Mouse (Mus musculus) embryonic facial prominence, embryonic 13.5 days (tissue): ENCODE measurements around the gene Fbxl15. TPM values are rescaled to one million over a fixed set of nuclear protein-coding genes. Genes with fewer than 3 reads are reported as not detected.

Source experiments
- ATAC-seq: fragments of 200-750 bp; cut with Nextera tagmentation; 2 replicates; pipeline ENCODE4 v1.8.0; 2017; ENCODE audit warnings: low read depth; ENCODE audit not compliant: insufficient number of reproducible peaks, insufficient read depth, low FRiP score, low TSS enrichment
- H3K27ac ChIP-seq: fragments of 300-500 bp; sonication (generic); 2 replicates; pipeline ENCODE4 v1.5.1; 2015; ENCODE audit warnings: moderate library complexity, mild to moderate bottlenecking, inconsistent platforms
- H3K27me3 ChIP-seq: fragments of 300-500 bp; sonication (generic); 2 replicates; pipeline ENCODE4 v1.6.1; 2015; ENCODE audit warnings: mild to moderate bottlenecking, inconsistent platforms
- H3K36me3 ChIP-seq: fragments of 300-500 bp; sonication (generic); 2 replicates; pipeline ENCODE4 v1.6.1; 2015; ENCODE audit warnings: mild to moderate bottlenecking, inconsistent platforms
- H3K4me1 ChIP-seq: fragments of 300-500 bp; sonication (generic); 2 replicates; pipeline ENCODE4 v1.6.1; 2015; ENCODE audit warnings: inconsistent platforms
- H3K4me2 ChIP-seq: fragments of 300-500 bp; sonication (generic); 2 replicates; pipeline ENCODE4 v1.6.1; 2015; ENCODE audit warnings: moderate library complexity, mild to moderate bottlenecking, inconsistent platforms
- H3K4me3 ChIP-seq: fragments of 300-500 bp; sonication (generic); 2 replicates; pipeline ENCODE4 v1.5.1; 2015; ENCODE audit warnings: mild to moderate bottlenecking, inconsistent platforms
- H3K9ac ChIP-seq: fragments of 300-500 bp; sonication (generic); 2 replicates; pipeline ENCODE4 v1.6.1; 2015; ENCODE audit warnings: mild to moderate bottlenecking, inconsistent platforms
- H3K9me3 ChIP-seq: fragments of 300-500 bp; sonication (generic); 2 replicates; pipeline ENCODE4 v1.6.1; 2016; ENCODE audit warnings: inconsistent platforms
- WGBS: fragments of 180-500 bp; shearing (Covaris S2); methylation state at CpG from one replicate; pipeline ENCODE4 v1.1.7; 2015; ENCODE audit warnings: mixed read lengths; 5-methylcytosine and 5-hydroxymethylcytosine counted together
- polyA plus RNA-seq: library from polyadenylated mRNA; unstranded; fragments of >200 nt; fragmentation: Nextera tagmentation; extraction: Ambion mirVana; gene quantifications from 2 replicates; pipeline ENCODE4 v1.2.1, GENCODE M21; 2015

Fbxl15 gene
- 15.1 and 16.5 TPM in 2 replicates for polyA plus RNA-seq

DNA sequence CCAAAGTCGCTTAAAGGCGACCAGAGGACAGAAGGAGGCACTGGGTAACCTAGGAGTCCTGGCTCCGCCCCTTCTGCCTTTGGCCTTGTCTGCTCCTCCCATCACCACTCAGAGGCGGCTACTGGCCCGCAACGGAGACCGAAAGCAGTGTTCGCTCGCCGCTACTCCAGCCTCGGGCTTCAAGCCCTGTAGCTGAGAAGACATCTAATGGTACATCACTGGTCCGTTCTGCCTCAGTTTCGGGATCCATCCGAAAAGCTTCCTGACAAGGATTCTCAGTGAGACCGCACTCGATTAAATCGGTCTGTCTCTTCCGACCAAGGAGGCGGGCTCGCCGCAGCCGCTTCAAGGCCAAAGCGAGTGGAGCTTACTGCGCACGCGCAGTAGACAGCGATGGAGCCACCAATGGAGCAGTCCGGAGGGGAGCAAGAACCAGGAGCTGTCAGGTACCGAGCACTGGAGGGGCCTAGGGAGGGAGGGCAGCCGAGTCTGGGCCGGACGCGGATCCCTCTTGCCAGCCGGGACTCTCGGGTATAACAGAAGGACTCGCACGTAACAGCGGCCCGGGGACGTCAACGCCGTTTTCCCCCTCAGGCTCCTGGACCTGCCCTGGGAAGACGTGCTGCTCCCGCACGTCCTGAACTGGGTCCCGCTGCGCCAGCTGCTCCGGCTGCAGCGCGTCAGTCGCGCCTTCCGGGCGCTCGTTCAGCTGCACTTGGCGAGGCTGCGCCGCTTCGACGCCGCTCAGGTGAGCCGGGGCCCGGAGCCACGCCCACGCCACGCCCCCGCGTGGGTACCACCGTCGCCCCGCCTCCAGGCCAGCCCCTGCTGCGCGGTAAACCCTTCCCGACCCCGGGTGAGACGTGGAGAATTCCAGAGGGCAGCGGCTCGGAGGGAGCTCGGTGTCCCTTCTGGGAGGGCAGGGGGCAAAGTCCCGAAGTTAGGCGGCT lies at the start of gene Fbxl15:
Gene Fbxl15, plus strand, starts transcription at position 104 of the 950 bp plus-strand sequence.
- H3K4me1 ChIP-seq: peaks cover 30% of the 10 kb centered on the region
- peak within 1 kb of the TSS; percentile 78 for H3K9ac ChIP-seq
- H3K4me2 ChIP-seq: peak within 1 kb of the TSS; percentile 100
- peak within 1 kb of the TSS; percentile 73 for H3K4me3 ChIP-seq
- ATAC-seq: peak; percentile 83
- H3K27ac ChIP-seq: peak within 1 kb of the TSS; percentile 86
- H3K9me3 ChIP-seq: no peaks in the 10 kb centered on the region
- H3K27me3 ChIP-seq: peaks cover 52% of the 10 kb centered on the region
- H3K36me3 ChIP-seq: peaks cover 19% of the 10 kb centered on the region
- under 1% methylated on average over 81 of the region's 81 CpGs for WGBS

DNA sequence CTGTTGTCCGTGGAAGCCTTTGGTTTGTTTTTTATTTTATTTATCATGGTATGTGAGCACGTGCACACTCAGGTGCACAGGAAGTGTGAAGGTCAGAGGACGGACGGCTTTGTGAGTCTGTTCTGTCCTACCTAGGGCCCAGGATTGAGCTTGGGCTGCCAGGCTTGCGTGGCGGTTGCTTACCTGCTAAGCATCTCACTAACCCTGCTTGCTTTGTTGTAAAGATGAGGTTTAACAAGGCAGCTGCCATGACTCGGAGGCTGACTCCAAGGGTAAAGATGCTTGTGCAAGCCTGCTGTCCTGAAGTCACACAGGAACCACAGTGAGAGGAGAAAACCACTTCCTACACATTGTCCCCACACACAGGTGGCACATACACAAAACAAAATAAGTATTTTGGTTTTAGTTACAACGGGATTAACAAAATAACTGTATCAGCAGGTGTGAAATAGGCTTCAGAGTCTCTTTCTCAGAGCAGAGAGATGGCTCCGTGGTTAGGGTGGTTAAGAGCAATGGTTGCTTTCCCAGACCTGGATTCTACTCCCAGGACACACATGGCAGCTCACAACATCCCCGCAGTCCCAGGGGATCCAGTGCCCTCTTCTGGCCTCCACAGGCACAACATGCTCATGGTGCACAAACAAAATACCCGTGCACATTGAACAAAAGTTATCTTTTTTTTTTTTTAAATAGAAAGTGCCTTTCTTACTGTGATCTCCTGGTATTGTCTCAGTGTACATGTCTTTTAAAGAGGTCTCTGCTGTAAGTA lies 45.7 kb upstream of the Fbxl15 start:
- H3K9me3 ChIP-seq: no peaks in the 10 kb centered on the region
- peaks cover 89% of the 10 kb centered on the region for H3K36me3 ChIP-seq
- H3K27ac ChIP-seq: no peak overlapping the region
- H3K4me2 ChIP-seq: no peak overlapping the region
- no peak for ATAC-seq
- H3K27me3 ChIP-seq: no peaks in the 10 kb centered on the region
- H3K4me1 ChIP-seq: no peaks in the 10 kb centered on the region
- 92% methylated on average over 11 of the region's 11 CpGs for WGBS
- no peak overlapping the region for H3K9ac ChIP-seq
- H3K4me3 ChIP-seq: no peak overlapping the region

DNA sequence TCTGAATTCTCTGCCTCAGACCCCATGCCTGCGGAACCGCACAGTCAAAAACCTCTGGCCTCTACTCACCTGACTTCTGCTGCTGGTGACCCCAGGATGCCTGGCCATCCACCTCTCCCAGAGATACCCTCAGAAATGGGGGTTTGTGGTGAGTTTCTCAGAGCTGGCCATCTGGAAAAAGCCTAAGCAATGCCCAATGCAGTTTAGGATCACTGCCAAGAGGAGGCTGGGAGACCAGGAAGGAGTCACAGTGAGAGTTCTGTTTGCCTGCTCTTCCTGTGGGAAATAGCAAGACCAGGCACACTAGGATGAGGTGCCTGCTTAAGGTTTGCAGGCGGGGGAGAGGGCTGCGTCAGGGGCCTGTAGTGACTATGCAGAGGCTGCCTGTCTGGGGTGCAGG lies 43.3 kb upstream of the Fbxl15 start:
- Histone ChIP-seq H3K4me2 (no peak overlapping the region), H3K4me1 (no peaks in the 10 kb centered on the region), H3K9me3 (no peaks in the 10 kb centered on the region), H3K4me3 (no peak overlapping the region), H3K36me3 (peaks cover 82% of the 10 kb centered on the region), H3K9ac (no peak overlapping the region), H3K27ac (no peak overlapping the region), H3K27me3 (no peaks in the 10 kb centered on the region)
- ATAC-seq: no peak
- WGBS: 95% methylated on average over 4 of the region's 4 CpGs

DNA sequence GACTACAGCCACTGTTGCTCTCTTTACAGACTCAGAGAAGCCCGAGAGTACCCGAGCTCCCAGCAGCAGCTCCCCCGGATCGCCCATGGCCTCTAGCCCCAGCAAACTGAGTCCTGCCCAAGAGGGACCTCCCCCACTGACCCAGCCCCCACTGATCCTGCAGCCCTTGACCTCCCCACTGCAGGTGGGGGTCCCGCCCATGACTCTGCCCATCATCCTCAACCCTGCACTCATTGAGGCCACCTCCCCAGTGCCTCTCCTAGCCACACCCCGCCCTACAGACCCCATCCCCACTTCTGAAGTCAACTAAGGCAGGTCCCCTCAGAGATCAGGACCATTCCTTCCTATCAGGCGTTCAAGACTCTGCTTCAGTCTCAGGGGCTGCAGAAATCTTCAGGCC lies 42.4 kb upstream of the Fbxl15 start:
- H3K9ac ChIP-seq: no peak overlapping the region
- no peak overlapping the region for H3K27ac ChIP-seq
- no peak overlapping the region for H3K4me3 ChIP-seq
- peaks cover 73% of the 10 kb centered on the region for H3K36me3 ChIP-seq
- no peaks in the 10 kb centered on the region for H3K9me3 ChIP-seq
- H3K27me3 ChIP-seq: no peaks in the 10 kb centered on the region
- no peaks in the 10 kb centered on the region for H3K4me1 ChIP-seq
- WGBS: 85% methylated on average over 7 of the region's 7 CpGs
- no peak overlapping the region for H3K4me2 ChIP-seq
- ATAC-seq: no peak

DNA sequence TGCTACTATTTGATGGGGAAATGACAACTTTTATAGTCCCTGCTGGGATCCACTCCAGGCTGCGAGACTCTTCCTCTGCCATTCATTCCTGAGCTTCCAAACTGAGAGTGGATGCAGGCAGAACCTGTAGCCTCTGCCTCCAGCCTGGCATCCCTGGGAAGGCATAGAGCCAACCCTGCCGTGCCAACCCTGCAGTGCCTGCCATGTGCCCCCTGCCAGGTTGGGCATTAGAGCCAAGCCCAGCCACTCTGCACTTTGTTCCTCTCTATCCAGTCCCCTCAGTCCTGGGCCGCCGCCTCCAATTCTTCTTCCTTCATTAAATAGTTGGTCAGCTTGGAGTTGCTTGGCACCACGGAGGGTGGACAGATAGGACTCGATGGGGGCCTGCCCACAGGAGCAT lies 41.9 kb upstream of the Fbxl15 start:
- peaks cover 69% of the 10 kb centered on the region for H3K36me3 ChIP-seq
- 92% methylated on average over 6 of the region's 6 CpGs for whole genome bisulfite sequencing

DNA sequence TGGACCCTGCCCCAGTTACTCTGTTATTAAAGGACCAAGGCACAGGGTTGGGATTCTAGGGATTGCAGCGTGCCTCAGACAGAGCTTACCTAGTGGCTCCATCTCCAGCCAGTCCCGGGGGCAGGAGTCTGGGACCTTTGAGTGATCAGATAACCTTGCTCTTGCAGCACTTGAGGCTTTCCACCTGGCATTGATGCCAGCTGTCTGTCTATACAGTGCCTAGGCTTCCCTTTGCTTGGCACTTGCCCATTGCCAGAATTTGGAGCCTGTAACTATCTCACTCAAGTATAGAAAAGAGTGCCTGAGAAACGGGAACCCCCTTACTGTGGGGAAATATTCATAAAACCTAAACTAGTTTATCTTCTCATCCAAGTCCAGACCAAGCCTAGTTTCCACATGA lies 41.1 kb upstream of the Fbxl15 start:
- Histone ChIP-seq H3K36me3 (peaks cover 61% of the 10 kb centered on the region), H3K4me2 (no peak overlapping the region), H3K4me1 (no peaks in the 10 kb centered on the region), H3K9ac (no peak overlapping the region), H3K27ac (no peak overlapping the region), H3K9me3 (no peaks in the 10 kb centered on the region), H3K4me3 (no peak overlapping the region), H3K27me3 (0 out of 2 replicates have a peak, but pooled peaks cover 3% of the 10 kb centered on the region)
- no peak for ATAC-seq
- WGBS: 82% methylated on average over 3 of the region's 3 CpGs

More for the DNA sequence above, 41.9 kb upstream of the Fbxl15 start:
- Histone ChIP-seq H3K27me3 (no peaks in the 10 kb centered on the region), H3K4me2 (no peak overlapping the region), H3K9me3 (no peaks in the 10 kb centered on the region), H3K4me1 (no peaks in the 10 kb centered on the region), H3K4me3 (no peak overlapping the region), H3K9ac (no peak overlapping the region), H3K27ac (no peak overlapping the region)
- no peak for ATAC-seq

DNA sequence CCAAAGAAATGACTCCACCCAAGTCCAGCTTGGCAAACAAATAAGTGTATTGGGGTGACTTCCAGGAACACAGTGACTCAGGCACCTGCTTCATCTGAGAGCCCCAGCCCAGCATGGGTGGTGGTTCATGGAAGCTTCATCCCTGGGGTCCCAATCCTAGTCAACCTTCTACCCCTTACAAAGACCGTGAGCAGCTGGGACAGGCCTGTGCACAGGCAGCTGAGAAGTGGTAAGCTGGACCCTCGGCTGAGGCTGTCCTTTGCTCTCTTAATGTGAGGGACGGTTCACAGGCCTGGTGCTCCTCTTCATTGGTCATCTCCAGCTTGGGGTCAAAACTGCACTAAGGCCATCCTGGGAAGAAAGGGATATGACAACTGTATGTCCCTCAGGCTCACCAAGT lies 40.4 kb upstream of the Fbxl15 start:
- Histone ChIP-seq H3K4me3 (no peak overlapping the region), H3K27me3 (peaks cover 3% of the 10 kb centered on the region; the same call in 1 of the 2 replicates), H3K9ac (no peak overlapping the region), H3K9me3 (no peaks in the 10 kb centered on the region), H3K4me1 (no peaks in the 10 kb centered on the region), H3K27ac (no peak overlapping the region), H3K36me3 (peaks cover 54% of the 10 kb centered on the region), H3K4me2 (no peak overlapping the region)
- ATAC-seq: no peak
- 89% methylated on average over 3 of the region's 3 CpGs for whole genome bisulfite sequencing

DNA sequence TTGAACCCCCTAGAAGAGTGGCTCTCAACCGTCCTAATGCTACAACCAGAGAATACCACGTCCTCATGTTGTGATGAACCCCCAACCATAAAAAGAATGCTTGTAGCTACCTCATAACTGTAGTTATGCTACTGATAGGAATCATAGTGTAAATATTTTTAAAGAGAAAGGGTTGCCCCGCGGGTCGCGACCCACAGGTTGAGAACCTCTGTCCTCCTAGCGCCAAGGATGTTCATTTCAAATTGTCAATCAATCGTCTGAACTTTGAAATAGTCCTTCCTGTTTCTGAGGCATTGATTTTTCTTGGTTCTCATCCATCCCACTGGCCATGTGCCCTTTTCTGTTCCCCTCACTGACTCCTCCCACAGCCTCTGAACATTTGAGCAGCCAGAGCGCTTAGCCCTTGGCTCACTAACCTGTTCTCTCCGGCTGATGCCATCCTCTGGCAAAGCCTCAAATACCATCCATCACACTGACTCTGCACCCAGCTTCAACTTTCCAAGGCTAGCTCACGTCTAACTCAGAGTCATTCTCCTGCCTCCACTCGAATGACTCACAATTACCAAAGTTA lies 37.4 kb upstream of the Fbxl15 start:
- Histone ChIP-seq H3K27me3 (peaks cover 3% of the 10 kb centered on the region; the same call in 1 of the 2 replicates), H3K36me3 (peaks cover 24% of the 10 kb centered on the region), H3K4me3 (no peak overlapping the region), H3K27ac (no peak overlapping the region), H3K4me2 (no peak overlapping the region), H3K4me1 (no peaks in the 10 kb centered on the region), H3K9me3 (no peaks in the 10 kb centered on the region), H3K9ac (no peak overlapping the region)
- ATAC-seq: no peak
- 69% methylated on average over 12 of the region's 12 CpGs for WGBS

DNA sequence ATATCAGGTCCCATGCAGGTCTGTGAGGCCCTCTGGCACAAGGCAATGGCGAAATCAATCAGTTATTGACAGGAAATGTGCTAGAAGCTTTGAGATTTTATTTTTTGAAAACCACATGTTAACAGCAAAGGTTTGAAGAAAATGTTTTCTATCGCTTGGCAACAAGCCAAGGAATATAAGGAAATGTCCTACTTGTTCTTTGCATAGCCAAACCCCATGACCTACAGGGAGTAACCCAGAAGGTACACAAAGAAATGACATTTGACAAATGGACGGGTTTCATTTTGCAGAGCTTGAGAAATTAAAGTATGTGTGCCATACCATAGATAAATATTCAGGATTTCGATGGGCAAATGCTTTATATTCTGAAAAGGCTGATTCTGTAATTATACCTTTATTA lies 31.0 kb upstream of the Fbxl15 start:
- no peaks in the 10 kb centered on the region; the same call in 1 of the 2 replicates for H3K27me3 ChIP-seq
- H3K27ac ChIP-seq: no peak overlapping the region
- no peaks in the 10 kb centered on the region for H3K9me3 ChIP-seq
- ATAC-seq: no peak
- H3K4me3 ChIP-seq: no peak overlapping the region
- no peaks in the 10 kb centered on the region for H3K36me3 ChIP-seq
- no peak overlapping the region for H3K9ac ChIP-seq
- H3K4me2 ChIP-seq: no peak overlapping the region
- 71% methylated on average over 4 of the region's 4 CpGs for WGBS
- H3K4me1 ChIP-seq: no peaks in the 10 kb centered on the region

DNA sequence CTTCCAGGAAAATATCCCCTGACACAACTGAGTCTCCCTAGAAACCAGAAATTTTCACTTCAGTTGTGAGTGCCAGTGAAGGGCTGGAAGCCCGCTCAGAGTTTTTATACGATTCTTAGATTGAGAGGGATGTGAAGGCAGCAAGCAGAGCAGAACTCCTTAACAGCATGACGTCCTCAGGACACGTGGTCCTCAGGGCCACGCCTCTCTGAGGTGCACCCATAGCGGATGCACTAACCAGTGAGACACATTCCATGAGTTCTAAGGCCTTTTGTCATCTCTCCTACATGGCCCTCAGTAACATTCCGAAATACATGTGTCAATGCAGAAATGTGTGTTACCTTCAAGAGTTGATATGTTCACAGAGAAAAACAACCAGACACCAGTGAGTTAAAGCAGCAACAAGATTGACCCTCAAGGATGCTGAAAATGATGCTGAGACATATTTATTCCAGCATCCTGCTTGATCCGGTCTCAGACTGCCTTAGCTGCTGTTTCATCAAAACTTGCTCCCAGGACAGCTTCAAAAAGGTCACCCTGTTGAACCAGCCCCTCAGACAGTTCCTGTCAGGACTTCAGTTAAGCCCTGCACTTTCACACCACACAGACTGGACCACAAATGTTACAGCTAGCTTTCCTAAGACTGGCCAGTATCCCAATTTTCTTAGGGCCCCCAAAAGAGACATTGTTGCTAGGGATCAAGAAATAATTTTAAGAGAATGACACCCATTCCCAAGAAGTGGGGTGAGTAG lies 27.5 kb upstream of the Fbxl15 start:
- Histone ChIP-seq H3K27me3 (no peaks in the 10 kb centered on the region), H3K4me3 (no peak overlapping the region), H3K36me3 (no peaks in the 10 kb centered on the region), H3K4me1 (peaks cover 10% of the 10 kb centered on the region), H3K9ac (no peak overlapping the region), H3K27ac (no peak overlapping the region), H3K9me3 (no peaks in the 10 kb centered on the region), H3K4me2 (no peak overlapping the region)
- ATAC-seq: no peak
- 30% methylated on average over 8 of the region's 8 CpGs for WGBS

DNA sequence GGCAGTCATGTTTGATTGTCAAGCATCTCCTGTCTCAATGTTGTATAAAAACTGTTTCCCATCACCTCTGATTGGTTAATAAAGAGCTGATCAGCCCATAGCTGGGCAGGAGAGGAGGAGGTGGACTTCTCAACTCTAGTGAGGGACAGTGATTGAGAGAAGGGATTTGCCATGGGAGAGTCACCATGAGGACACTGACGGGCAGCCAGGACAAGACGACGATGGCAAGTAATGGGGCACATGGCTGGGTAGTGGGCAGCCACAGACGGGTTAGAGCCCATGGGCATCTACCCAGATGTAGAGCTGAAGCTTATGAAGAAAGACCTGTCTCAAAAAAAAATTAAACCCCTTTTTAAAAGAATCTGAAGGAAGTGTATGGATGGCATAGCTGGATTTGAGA lies 25.4 kb upstream of the Fbxl15 start:
- peaks cover 9% of the 10 kb centered on the region for H3K27me3 ChIP-seq
- no peak for ATAC-seq
- no peak overlapping the region for H3K27ac ChIP-seq
- no peaks in the 10 kb centered on the region for H3K9me3 ChIP-seq
- 85% methylated on average over 4 of the region's 4 CpGs for WGBS
- peaks cover 3% of the 10 kb centered on the region; the same call in 1 of the 2 replicates for H3K36me3 ChIP-seq
- H3K4me2 ChIP-seq: no peak overlapping the region
- no peak overlapping the region for H3K4me3 ChIP-seq
- H3K9ac ChIP-seq: no peak overlapping the region
- peaks cover 17% of the 10 kb centered on the region for H3K4me1 ChIP-seq
